Mouse (Mus musculus) intestine, embryonic 16.5 days (tissue): Measurements from ENCODE around the gene Irgm1. TPM values are rescaled to one million over a fixed set of nuclear protein-coding genes. Genes with fewer than 3 reads are reported as not detected.
"Not testable (repeated sequence)": the region's sequence is repeated elsewhere in the genome, so short reads cannot be mapped to it uniquely, and the experiment has no call there.

Experiments used
- ATAC-seq: fragments of 200-750 bp; cut with Nextera tagmentation; 2 replicates; pipeline ENCODE4 v1.8.0; 2017; ENCODE audit warnings: moderate TSS enrichment, moderate library complexity
- H3K27ac ChIP-seq: fragments of 300-500 bp; sonication (generic); 2 replicates; pipeline ENCODE4 v1.5.1; 2014; ENCODE audit warnings: mild to moderate bottlenecking, low read length
- H3K27me3 ChIP-seq: fragments of 300-500 bp; sonication (generic); replicated peaks from 2 replicates; pipeline ENCODE4 v1.6.1; 2014; ENCODE audit warnings: low read length, control low read depth, mixed read lengths; ENCODE audit not compliant: control insufficient read depth, insufficient read depth
- H3K36me3 ChIP-seq: fragments of 300-500 bp; sonication (generic); 2 replicates; pipeline ENCODE4 v1.6.1; 2014; ENCODE audit warnings: low read length, control low read depth; ENCODE audit not compliant: control insufficient read depth, insufficient read depth
- H3K4me1 ChIP-seq: fragments of 300-500 bp; sonication (generic); 2 replicates; pipeline ENCODE4 v1.6.1; 2014; ENCODE audit warnings: low read length, control low read depth, mixed read lengths; ENCODE audit not compliant: control insufficient read depth, insufficient read depth
- H3K4me2 ChIP-seq: fragments of 300-500 bp; sonication (generic); 2 replicates; pipeline ENCODE4 v1.6.1; 2014; ENCODE audit warnings: low read depth, low read length, control low read depth
- H3K4me3 ChIP-seq: fragments of 300-500 bp; sonication (generic); 2 replicates; pipeline ENCODE4 v1.5.1; 2014; ENCODE audit warnings: mild to moderate bottlenecking, low read length
- H3K9ac ChIP-seq: fragments of 300-500 bp; sonication (generic); 2 replicates; pipeline ENCODE4 v1.6.1; 2014; ENCODE audit warnings: low read depth, low read length
- H3K9me3 ChIP-seq: fragments of 300-500 bp; sonication (generic); 2 replicates; pipeline ENCODE4 v1.6.1; 2016; ENCODE audit warnings: low read length, control low read depth; ENCODE audit not compliant: control insufficient read depth
- WGBS: fragments of 180-500 bp; shearing (Covaris S2); extraction: QIAGEN DNeasy Blood & Tissue Kit; methylation state at CpG from one replicate; pipeline ENCODE4 v1.1.7; 2014; 5-methylcytosine and 5-hydroxymethylcytosine counted together
- polyA plus RNA-seq: library from polyadenylated mRNA; unstranded; fragments of >200 nt; fragmentation: Nextera tagmentation; extraction: Ambion mirVana; gene quantifications from 2 replicates; pipeline ENCODE4 v1.2.1, GENCODE M21; 2015

Gene Irgm1
- polyA plus RNA-seq, 1 experiment from 2014 or later, result 15.8 TPM

DNA sequence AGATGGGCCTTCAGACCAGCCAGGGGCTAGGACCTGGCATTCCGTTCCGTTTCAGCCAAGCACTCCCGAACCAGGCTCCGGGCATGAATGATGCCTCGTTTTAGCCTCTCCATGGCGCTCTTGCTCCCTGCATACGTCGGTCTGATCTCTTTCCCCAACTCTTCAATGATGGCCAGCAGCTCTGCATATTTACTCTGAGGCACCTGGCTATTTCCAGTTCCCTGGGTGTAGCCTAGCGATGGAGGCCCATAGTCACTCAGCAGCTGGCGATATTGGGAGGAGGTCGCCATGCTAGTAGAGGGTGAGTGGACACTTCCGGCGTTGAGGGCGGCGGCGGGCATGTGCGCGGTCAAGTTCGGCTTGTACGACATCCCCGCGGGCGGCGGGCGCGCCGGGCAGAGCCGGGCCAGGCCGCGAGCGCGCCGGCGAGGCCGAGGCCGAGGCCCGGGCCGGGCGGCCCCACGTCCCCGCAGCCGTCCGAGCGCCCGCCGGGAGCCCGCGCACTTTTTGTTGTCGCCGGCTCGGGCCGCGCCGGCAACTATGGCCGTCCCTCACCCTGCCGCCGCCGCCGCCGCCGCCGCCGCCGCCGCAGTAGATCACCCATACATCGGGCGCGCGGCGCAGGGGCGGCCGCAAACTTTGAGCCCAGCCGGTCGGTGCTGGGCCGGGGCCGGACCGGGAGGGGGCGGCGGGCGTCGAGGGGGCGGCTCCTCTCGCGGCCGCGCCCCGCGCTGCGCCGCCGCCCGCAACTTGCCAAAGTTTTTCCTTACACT is 45.3 kb downstream of the Irgm1 start, which contains the start of the genes Trim7 and Gm12184:
Gene Trim7, plus strand, starts transcription at position 162 of the 773 bp plus-strand sequence.
Gene Gm12184, minus strand, starts transcription at position 677 of the 773 bp plus-strand sequence.
- H3K4me2 ChIP-seq, result peak within 1 kb of the TSS; percentile 73
- ATAC-seq, result peak; percentile 82
- not testable (repeated sequence) for H3K9me3 ChIP-seq, H3K27me3 ChIP-seq, H3K36me3 ChIP-seq, H3K4me1 ChIP-seq
- WGBS, result under 1% methylated on average over 50 of the region's 92 CpGs
- H3K9ac ChIP-seq, result peak within 1 kb of the TSS; percentile 68
- H3K4me3 ChIP-seq, result peak within 1 kb of the TSS; percentile 56
- peak within 1 kb of the TSS; percentile 33; the same call in 1 of the 2 replicates for H3K27ac ChIP-seq

DNA sequence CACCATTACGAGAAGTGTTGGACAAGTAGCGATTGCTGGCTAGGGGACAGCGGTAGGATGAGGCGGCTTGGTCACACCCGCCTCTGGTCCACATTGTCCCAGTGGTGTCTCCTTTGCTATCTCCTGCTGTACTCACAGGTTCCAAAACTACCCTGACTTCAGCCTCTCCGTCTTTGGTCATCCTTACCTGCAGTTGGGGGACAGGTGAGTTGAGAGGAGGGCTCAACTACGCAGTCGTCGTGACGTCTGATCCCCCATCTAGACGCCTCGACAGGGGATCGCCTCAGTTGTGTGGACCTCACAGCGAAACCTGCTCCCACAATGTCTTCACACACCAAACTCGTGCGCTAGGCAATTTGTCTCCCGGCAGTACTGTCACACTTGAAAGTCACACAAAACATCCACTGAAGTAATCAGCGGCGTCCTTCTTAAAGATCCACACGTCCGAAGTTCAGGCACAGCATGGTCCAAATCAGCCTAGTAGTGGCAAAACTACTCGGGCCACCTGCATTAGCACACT is 47.1 kb downstream of the Irgm1 start:
- WGBS, result 9% methylated on average over 22 of the region's 22 CpGs
- no peak for ATAC-seq
- H3K36me3 ChIP-seq, result no peaks in the 10 kb centered on the region

DNA sequence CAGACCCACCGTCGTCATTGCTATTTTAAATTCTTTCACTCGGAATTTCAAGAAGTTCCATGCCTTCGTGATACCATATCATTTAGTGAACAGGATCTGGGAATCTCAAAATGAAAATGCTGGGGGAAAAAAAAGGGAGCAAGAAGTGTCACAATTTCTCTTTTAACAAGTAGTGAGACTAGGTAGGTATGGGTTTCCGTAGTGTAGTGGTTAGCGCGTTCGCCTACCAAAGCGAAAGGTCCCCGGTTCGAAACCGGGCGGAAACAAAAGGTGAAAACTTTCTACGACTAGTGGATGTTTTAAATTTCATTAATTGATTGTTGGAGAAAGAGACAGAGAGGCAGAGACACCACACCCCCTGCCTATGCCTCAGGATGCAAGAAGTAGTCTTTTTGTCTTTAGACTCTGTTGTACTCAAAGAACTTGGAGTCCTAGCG is 47.9 kb downstream of the Irgm1 start:
- H3K4me2 ChIP-seq, result peak overlapping the region; percentile 80
- H3K9ac ChIP-seq, result peak overlapping the region; percentile 57
- peak overlapping the region; percentile 50 for H3K4me3 ChIP-seq
- 0 out of 2 replicates have a peak, but pooled peaks cover 2% of the 10 kb centered on the region for H3K27me3 ChIP-seq
- H3K4me1 ChIP-seq, result peaks cover 9% of the 10 kb centered on the region
- under 1% methylated on average over 15 of the region's 15 CpGs for WGBS
- ATAC-seq, result peak; percentile 41
- H3K9me3 ChIP-seq, result no peaks in the 10 kb centered on the region
- H3K27ac ChIP-seq, result no peak overlapping the region
- no peaks in the 10 kb centered on the region for H3K36me3 ChIP-seq

More for the DNA sequence above, 47.1 kb downstream of the Irgm1 start:
- no peaks in the 10 kb centered on the region for H3K9me3 ChIP-seq
- H3K4me2 ChIP-seq, result peak overlapping the region; percentile 80
- H3K27ac ChIP-seq, result no peak overlapping the region
- H3K9ac ChIP-seq, result peak overlapping the region; percentile 57; the same call in 1 of the 2 replicates
- H3K4me3 ChIP-seq, result peak overlapping the region; percentile 50
- H3K27me3 ChIP-seq, result 0 out of 2 replicates have a peak, but pooled peaks cover 2% of the 10 kb centered on the region
- H3K4me1 ChIP-seq, result peaks cover 9% of the 10 kb centered on the region

DNA sequence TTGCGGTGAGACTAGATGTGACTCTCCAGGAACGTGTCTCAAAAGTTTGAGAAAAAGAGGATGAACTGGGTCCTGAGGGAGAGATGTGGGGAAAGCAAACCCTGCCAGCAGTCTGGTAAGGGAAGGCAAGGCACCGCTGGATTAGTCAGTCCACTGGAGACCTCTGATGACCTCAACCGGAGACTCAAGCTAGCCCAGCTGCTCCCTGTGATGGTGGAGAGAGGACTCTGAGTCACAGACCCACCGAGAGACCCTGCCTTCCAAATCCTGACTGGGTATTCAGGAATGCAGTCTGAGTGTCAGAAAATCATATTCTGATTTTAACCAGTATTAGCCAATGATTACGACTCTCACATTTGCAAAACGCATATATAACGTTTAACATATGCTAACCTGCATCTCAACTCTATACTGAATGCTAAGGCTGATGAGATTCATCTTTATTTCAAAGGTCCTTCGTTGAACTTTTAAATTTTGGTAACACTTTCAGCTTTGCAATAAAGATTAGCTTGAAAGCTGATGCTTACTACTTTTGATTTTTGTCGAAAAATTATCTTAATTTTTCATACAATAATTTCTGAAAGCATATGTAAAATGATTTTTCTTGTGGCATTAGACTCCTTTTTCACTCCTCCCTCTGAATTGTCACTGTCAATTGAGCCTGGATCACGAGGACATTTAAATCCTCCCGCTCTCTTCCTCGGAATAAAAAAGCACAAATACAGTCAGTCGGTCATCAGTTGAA is 48.5 kb downstream of the Irgm1 start:
- Histone ChIP-seq H3K36me3 (no peaks in the 10 kb centered on the region), H3K4me2 (peak overlapping the region; percentile 80), H3K9ac (no peak overlapping the region), H3K27ac (no peak overlapping the region), H3K4me1 (peaks cover 9% of the 10 kb centered on the region), H3K27me3 (0 out of 2 replicates have a peak, but pooled peaks cover 2% of the 10 kb centered on the region), H3K4me3 (peak overlapping the region; percentile 50), H3K9me3 (no peaks in the 10 kb centered on the region)
- ATAC-seq, result no peak
- 41% methylated on average over 14 of the region's 14 CpGs for WGBS

DNA sequence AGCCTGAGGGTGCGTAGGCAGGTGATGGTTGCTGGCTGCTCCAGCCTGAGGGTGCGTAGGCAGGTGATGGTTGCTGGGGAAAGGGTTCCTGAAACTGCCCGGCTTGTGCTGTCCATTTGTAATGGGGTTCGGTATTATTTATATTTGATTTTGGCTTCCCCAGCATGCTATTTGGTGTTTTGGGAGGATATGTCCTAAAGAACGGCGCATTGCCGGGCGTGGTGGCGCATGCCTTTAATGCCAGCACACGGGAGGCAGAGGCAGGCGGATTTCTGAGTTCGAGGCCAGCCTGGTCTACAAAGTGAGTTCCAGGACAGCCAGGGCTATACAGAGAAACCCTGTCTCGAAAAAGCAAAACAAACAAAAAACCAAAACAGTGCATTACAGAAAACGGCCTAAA is 50.2 kb downstream of the Irgm1 start:
- H3K4me1 ChIP-seq, H3K9me3 ChIP-seq, H3K4me3 ChIP-seq, H3K9ac ChIP-seq, H3K36me3 ChIP-seq, H3K27me3 ChIP-seq, ATAC-seq, H3K4me2 ChIP-seq, H3K27ac ChIP-seq: not testable (repeated sequence)
- 87% methylated on average over 14 of the region's 14 CpGs for WGBS

DNA sequence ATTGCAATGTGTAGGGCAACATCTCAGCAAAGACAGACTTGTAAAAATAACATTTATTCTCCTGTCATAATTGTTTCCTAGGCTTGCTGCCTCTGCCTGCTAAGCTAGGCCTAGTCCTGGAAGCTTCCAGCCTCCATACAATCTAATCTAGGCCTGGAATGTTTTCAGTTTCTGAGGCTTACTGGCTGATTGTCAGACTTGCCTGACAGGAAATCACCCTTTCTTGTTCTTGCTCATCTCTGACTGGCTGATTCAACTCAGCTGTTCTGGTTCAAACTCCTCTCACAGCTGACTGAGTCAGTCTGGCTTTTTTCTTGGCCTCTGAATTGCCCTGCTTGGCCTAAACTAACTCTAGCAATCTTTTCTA is 51.2 kb downstream of the Irgm1 start:
- Histone ChIP-seq H3K4me2 (no peak overlapping the region), H3K4me1 (peaks cover 17% of the 10 kb centered on the region), H3K9ac (no peak overlapping the region), H3K27me3 (0 out of 2 replicates have a peak, but pooled peaks cover 2% of the 10 kb centered on the region), H3K4me3 (no peak overlapping the region), H3K9me3 (no peaks in the 10 kb centered on the region), H3K27ac (peak overlapping the region; percentile 52), H3K36me3 (no peaks in the 10 kb centered on the region)
- ATAC-seq, result no peak

DNA sequence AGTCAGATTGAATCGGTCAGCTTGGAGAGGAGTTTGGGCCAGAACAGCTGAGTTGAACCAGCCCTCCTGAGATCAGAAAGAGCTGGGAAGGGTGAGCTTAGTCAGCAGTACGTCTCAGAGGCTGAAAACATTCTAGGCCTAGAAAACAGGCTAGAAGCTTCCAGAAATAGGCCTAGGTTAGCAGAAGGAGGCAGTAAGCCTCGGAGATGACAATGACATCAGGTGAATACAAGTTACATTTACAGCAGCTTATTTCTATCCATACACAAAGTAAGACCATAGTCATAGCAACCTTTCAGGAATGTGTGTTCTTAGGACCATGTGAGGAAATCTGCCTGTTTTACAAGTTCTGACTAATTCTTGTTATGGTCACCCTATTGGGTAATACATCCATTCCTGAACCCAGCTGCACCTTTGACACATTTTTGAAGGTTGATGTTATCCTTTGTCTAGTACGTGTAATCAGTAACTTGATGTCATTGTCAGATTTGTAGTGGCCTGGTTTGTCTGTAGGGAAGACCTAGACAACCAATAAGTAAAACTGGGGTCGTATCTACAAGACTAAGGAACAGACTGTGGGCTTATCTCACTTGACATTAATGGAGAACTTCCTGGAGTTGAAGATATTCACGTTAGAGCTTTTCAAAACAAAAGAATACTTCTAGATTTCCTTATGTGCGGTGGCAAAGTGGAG is 51.7 kb downstream of the Irgm1 start:
- Histone ChIP-seq H3K4me1 (peaks cover 22% of the 10 kb centered on the region), H3K4me2 (no peak overlapping the region), H3K4me3 (no peak overlapping the region), H3K36me3 (no peaks in the 10 kb centered on the region), H3K9me3 (no peaks in the 10 kb centered on the region), H3K27me3 (no peaks in the 10 kb centered on the region), H3K9ac (no peak overlapping the region), H3K27ac (peak overlapping the region; percentile 52; the same call in 1 of the 2 replicates)
- no peak for ATAC-seq
- WGBS, result 72% methylated on average over 7 of the region's 7 CpGs

DNA sequence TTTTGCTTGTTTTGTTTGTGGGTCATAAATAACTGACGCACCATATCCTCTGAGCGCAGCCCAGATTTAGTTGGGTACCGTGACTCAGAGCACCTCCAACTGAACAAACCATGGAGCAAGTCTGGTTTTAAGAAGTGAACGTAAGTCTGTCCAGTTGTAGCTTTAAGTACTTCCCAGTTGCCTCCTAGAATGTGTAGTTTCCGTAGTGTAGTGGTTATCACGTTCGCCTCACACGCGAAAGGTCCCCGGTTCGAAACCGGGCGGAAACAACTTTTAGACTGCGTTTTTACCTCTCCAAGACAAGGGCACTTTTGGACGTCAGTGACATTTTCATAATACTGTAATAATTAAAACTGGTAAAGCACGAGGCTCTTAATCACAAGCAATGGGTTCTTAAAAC is 53.1 kb downstream of the Irgm1 start:
- Histone ChIP-seq H3K9ac (peak overlapping the region; percentile 96), H3K27ac (peak overlapping the region; percentile 40; the same call in 1 of the 2 replicates), H3K4me2 (peak overlapping the region; percentile 73), H3K36me3 (no peaks in the 10 kb centered on the region), H3K4me3 (peak overlapping the region; percentile 83), H3K4me1 (peaks cover 22% of the 10 kb centered on the region), H3K9me3 (no peaks in the 10 kb centered on the region), H3K27me3 (no peaks in the 10 kb centered on the region)
- no peak for ATAC-seq
- 0% methylated on average over 16 of the region's 16 CpGs for WGBS

DNA sequence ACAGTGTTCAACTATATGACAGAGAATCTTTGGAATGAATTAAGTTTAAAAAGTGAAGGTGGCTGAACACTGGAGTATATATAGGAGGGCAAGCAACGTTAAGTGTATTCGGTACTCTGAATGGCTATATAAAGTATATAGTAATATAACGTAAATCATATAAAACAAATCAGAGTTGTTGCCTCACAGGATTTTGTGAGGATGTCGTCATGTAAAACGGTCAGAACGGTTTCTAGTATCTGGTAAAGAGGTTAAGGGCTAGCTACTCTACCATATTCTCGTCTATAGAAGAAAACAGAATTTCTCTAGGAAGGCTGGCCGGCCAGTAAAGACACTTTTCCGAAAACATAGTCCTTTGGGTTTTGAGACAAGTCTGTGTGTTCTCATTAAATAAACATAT is 53.7 kb downstream of the Irgm1 start:
- Histone ChIP-seq H3K4me1 (peaks cover 22% of the 10 kb centered on the region), H3K27me3 (no peaks in the 10 kb centered on the region), H3K4me2 (peak overlapping the region; percentile 73), H3K27ac (peak overlapping the region; percentile 99), H3K36me3 (no peaks in the 10 kb centered on the region), H3K9me3 (no peaks in the 10 kb centered on the region), H3K9ac (peak overlapping the region; percentile 96), H3K4me3 (peak overlapping the region; percentile 83)
- no peak for ATAC-seq
- WGBS, result 4% methylated on average over 9 of the region's 9 CpGs
